Mouse (Mus musculus) CH12.LX (cell line): ENCODE results near the gene Phactr1. TPM values are rescaled to one million over a fixed set of nuclear protein-coding genes. Genes with fewer than 3 reads are reported as not detected.

Experiments used
- DNase-seq: peaks from one replicate; pipeline ENCODE4 v3.0.0-alpha.2; 2013; ENCODE audit errors: extremely low read depth
- H3K27ac ChIP-seq: 2 replicates; pipeline ENCODE4 v1.5.1; 2012; ENCODE audit warnings: low read depth, mild to moderate bottlenecking, control low read depth, moderate library complexity; ENCODE audit not compliant: insufficient read depth
- H3K27me3 ChIP-seq: replicated peaks from 2 replicates; pipeline ENCODE3; 2012; ENCODE audit warnings: inconsistent platforms
- H3K36me3 ChIP-seq, 2 experiments: replicated peaks in 1 of 2; 2 replicates each; pipeline versions ENCODE3 to v1.6.1; 2012; ENCODE audit warnings: inconsistent platforms in 1 of 2, low read length in 1 of 2, mild to moderate bottlenecking in 1 of 2, mixed read lengths in 1 of 2, moderate library complexity in 1 of 2; ENCODE audit not compliant: control insufficient read depth in 1 of 2, insufficient read depth in 1 of 2
- H3K4me1 ChIP-seq, 2 experiments: 2 replicates each; pipeline ENCODE4 v1.6.1; 2012; ENCODE audit warnings: inconsistent platforms in 1 of 2, moderate library complexity in 1 of 2; ENCODE audit not compliant: insufficient read depth in 2 of 2, control insufficient read depth in 1 of 2
- H3K4me2 ChIP-seq: 2 replicates; pipeline ENCODE4 v1.6.1; 2012; ENCODE audit warnings: low read depth, mild to moderate bottlenecking, control low read depth; ENCODE audit not compliant: poor library complexity, insufficient read depth, severe bottlenecking
- H3K4me3 ChIP-seq, 3 experiments: fragments of 150-350 bp in 1 of 3; sonication (generic) in 1 of 3; replicated peaks in 1 of 3; 2 replicates each; pipeline versions ENCODE3 to v1.5.1; 2011 to 2012; ENCODE audit warnings: low read depth in 2 of 3, low read length in 2 of 3, mild to moderate bottlenecking in 2 of 3, moderate library complexity in 2 of 3, control low read depth in 1 of 3, improper control_type of control experiment in 1 of 3, inconsistent platforms in 1 of 3, mixed read lengths in 1 of 3; ENCODE audit not compliant: poor library complexity in 1 of 3
- H3K79me2 ChIP-seq: replicated peaks from 2 replicates; pipeline ENCODE4 v1.6.1; 2012; ENCODE audit warnings: mild to moderate bottlenecking, moderate library complexity; ENCODE audit not compliant: control insufficient read depth, poor library complexity, insufficient read depth, severe bottlenecking; ENCODE audit errors: extremely low read depth
- H3K9ac ChIP-seq: 2 replicates; pipeline ENCODE4 v1.6.1; 2012; ENCODE audit warnings: low read depth, mild to moderate bottlenecking, control low read depth, moderate library complexity; ENCODE audit not compliant: insufficient read depth
- H3K9me3 ChIP-seq: replicated peaks from 2 replicates; pipeline ENCODE3; 2012; ENCODE audit warnings: low read length, inconsistent platforms, mixed read lengths
- BHLHE40 ChIP-seq: IDR thresholded peaks from 2 replicates; pipeline ENCODE4 v1.6.1; 2011; ENCODE audit warnings: mild to moderate bottlenecking, low read depth, low read length, improper control_type of control experiment
- CHD1 ChIP-seq: IDR thresholded peaks from 2 replicates; pipeline ENCODE4 v1.6.1; 2012; ENCODE audit warnings: low read depth, low read length, improper control_type of control experiment, inconsistent platforms
- CHD2 ChIP-seq: IDR thresholded peaks from 2 replicates; pipeline ENCODE4 v1.6.1; 2011; ENCODE audit warnings: low read length, improper control_type of control experiment
- EP300 ChIP-seq: IDR thresholded peaks from 2 replicates; pipeline ENCODE4 v1.6.1; 2011; ENCODE audit warnings: low read length, improper control_type of control experiment
- ETS1 ChIP-seq: conservative IDR thresholded peaks from 2 replicates; pipeline ENCODE4 v1.6.1; 2012; ENCODE audit warnings: low read depth, mild to moderate bottlenecking, inconsistent platforms, low read length, improper control_type of control experiment, moderate library complexity
- GABPA ChIP-seq: IDR thresholded peaks from 2 replicates; pipeline ENCODE4 v1.6.1; 2012; ENCODE audit warnings: low read depth, low read length, improper control_type of control experiment, inconsistent platforms; ENCODE audit not compliant: insufficient replicate concordance
- HCFC1 ChIP-seq: IDR thresholded peaks from 2 replicates; pipeline ENCODE4 v1.6.1; 2012; ENCODE audit warnings: low read depth, mild to moderate bottlenecking, inconsistent platforms, low read length, improper control_type of control experiment
- JUN ChIP-seq: IDR thresholded peaks from 2 replicates; pipeline ENCODE4 v1.6.1; 2011; ENCODE audit warnings: low read depth, mild to moderate bottlenecking, low read length, improper control_type of control experiment, moderate library complexity; ENCODE audit not compliant: insufficient read depth
- JUND ChIP-seq: conservative IDR thresholded peaks from 2 replicates; pipeline ENCODE4 v1.6.1; 2011; ENCODE audit warnings: low read depth, low read length, improper control_type of control experiment
- MAX ChIP-seq: IDR thresholded peaks from 2 replicates; pipeline ENCODE4 v1.6.1; 2011; ENCODE audit warnings: low read length, improper control_type of control experiment
- MAZ ChIP-seq: IDR thresholded peaks from 2 replicates; pipeline ENCODE4 v1.6.1; 2012; ENCODE audit warnings: low read depth, mild to moderate bottlenecking, inconsistent platforms, low read length, improper control_type of control experiment, moderate library complexity
- MXI1 ChIP-seq: IDR thresholded peaks from 2 replicates; pipeline ENCODE4 v1.6.1; 2011; ENCODE audit warnings: mild to moderate bottlenecking, low read depth, low read length, improper control_type of control experiment
- MYC ChIP-seq: IDR thresholded peaks from 2 replicates; pipeline ENCODE4 v1.6.1; 2011; ENCODE audit warnings: low read depth, mild to moderate bottlenecking, improper control_type of control experiment, low read length
- NELFE ChIP-seq: IDR thresholded peaks from 2 replicates; pipeline ENCODE4 v1.6.1; 2011; ENCODE audit warnings: low read depth, low read length, improper control_type of control experiment
- NRF1 ChIP-seq: IDR thresholded peaks from 2 replicates; pipeline ENCODE4 v1.6.1; 2014; ENCODE audit warnings: low read depth, mild to moderate bottlenecking, inconsistent platforms, low read length, improper control_type of control experiment, moderate library complexity
- POLR2A ChIP-seq: IDR thresholded peaks from 2 replicates; pipeline ENCODE4 v1.6.1; 2011; ENCODE audit warnings: low read depth, mild to moderate bottlenecking, improper control_type of control experiment, low read length
- RAD21 ChIP-seq: IDR thresholded peaks from 2 replicates; pipeline ENCODE4 v1.6.1; 2011; ENCODE audit warnings: low read depth, mild to moderate bottlenecking, low read length, improper control_type of control experiment, moderate library complexity
- SIN3A ChIP-seq: IDR thresholded peaks from 2 replicates; pipeline ENCODE4 v1.6.1; 2012; ENCODE audit warnings: low read length, improper control_type of control experiment, inconsistent platforms
- SMC3 ChIP-seq: IDR thresholded peaks from 2 replicates; pipeline ENCODE4 v1.6.1; 2011; ENCODE audit warnings: low read depth, low read length, improper control_type of control experiment
- TBP ChIP-seq: conservative IDR thresholded peaks from 2 replicates; pipeline ENCODE4 v1.6.1; 2011; ENCODE audit warnings: low read depth, low read length, improper control_type of control experiment
- TCF12 ChIP-seq: IDR thresholded peaks from 2 replicates; pipeline ENCODE4 v1.6.1; 2014; ENCODE audit warnings: low read depth, mild to moderate bottlenecking, inconsistent platforms, low read length, improper control_type of control experiment
- USF1 ChIP-seq: IDR thresholded peaks from 2 replicates; pipeline ENCODE4 v1.6.1; 2014; ENCODE audit warnings: low read depth, mild to moderate bottlenecking, inconsistent platforms, low read length, improper control_type of control experiment
- USF2 ChIP-seq: conservative IDR thresholded peaks from 2 replicates; pipeline ENCODE4 v1.6.1; 2011; ENCODE audit warnings: low read depth, low read length, improper control_type of control experiment
- ZC3H11A ChIP-seq: IDR thresholded peaks from 2 replicates; pipeline ENCODE4 v1.6.1; 2012; ENCODE audit warnings: low read depth, mild to moderate bottlenecking, inconsistent platforms, low read length, improper control_type of control experiment
- ZMIZ1 ChIP-seq: IDR thresholded peaks from 2 replicates; pipeline ENCODE4 v1.6.1; 2012; ENCODE audit warnings: low read depth, mild to moderate bottlenecking, inconsistent platforms, low read length, improper control_type of control experiment
- ZNF384 ChIP-seq: IDR thresholded peaks from 2 replicates; pipeline ENCODE4 v1.6.1; 2012; ENCODE audit warnings: low read depth, low read length, improper control_type of control experiment, inconsistent platforms
- dilution Hi-C: fragments of 300-500 bp; cut with MboI; formaldehyde crosslinking; loops from 2 replicates; pipeline ENCODE4 v1.14.3; 2020; ENCODE audit warnings: low sequenced_read_pairs; ENCODE audit not compliant: extremely low pct_unique_long_range_greater_than_20kb, extremely low pct_ligation_motif_present
- in situ Hi-C: fragments of 300-500 bp; cut with MboI; formaldehyde crosslinking; loops from 3 replicates; pipeline ENCODE4 v1.14.3; 2019; ENCODE audit warnings: low sequenced_read_pairs, low pct_ligation_motif_present, low pct_unique_long_range_greater_than_20kb, mixed read lengths
- polyA plus RNA-seq: library from polyadenylated mRNA; unstranded; fragments of >175 nt; gene quantifications from 2 replicates; pipeline ENCODE4 v1.2.1, GENCODE M21; 2012; ENCODE audit warnings: low read depth; ENCODE audit not compliant: insufficient read length
- total RNA-seq, 2 experiments: library from RNA; depleted of rRNA; stranded (reverse); fragments of 300-350 nt in 1 of 2; fragments of >200 nt in 1 of 2; gene quantifications; 2 replicates each; pipeline ENCODE4 v1.2.3; 2012 to 2014

Phactr1 gene
- total and polyA plus RNA-seq, 3 experiments: 2.0 to 6.1 (median 3.1) TPM

DNA sequence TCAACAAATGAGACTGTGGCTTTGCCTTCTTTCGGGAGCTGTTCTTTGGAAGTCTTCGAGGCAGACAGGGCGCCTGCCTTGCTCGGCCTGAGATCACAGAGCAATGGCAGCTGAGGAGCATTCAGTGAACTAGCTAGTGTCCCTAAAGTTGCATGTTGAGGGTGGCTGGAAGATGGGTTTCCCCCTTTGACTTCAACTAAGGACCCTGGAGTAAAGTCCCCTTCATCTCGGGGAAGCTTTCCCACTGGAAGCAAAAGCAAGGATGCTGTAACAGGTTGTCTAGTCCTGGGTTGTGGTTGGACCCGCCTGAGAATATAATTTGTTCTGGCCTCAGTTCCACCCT lies 235.4 kb downstream of the Phactr1 start:
- H3K9ac ChIP-seq: no peak overlapping the region
- DNase-seq: no peak
- H3K27me3 ChIP-seq: no peaks in the 10 kb centered on the region
- dilution Hi-C loops: no loop called here
- H3K4me1 ChIP-seq: peaks cover 0 to 7% of the 10 kb centered on the region in 2 experiments; a peak in 1 of 4 replicates
- in situ Hi-C loops: no loop called here
- H3K4me3 ChIP-seq: no peak overlapping the region
- no peak overlapping the region for H3K27ac ChIP-seq
- H3K9me3 ChIP-seq: no peaks in the 10 kb centered on the region
- no peaks in the 10 kb centered on the region for H3K79me2 ChIP-seq
- TF ChIP-seq ZNF384: no peak
- TF ChIP-seq SMC3: no peak
- no peak for TF ChIP-seq MAZ
- no peak for TF ChIP-seq USF2
- TF ChIP-seq EP300: no peak
- no peak for TF ChIP-seq TBP
- TF ChIP-seq GABPA: no peak
- TF ChIP-seq HCFC1: no peak
- TF ChIP-seq JUN: no peak
- no peak for TF ChIP-seq USF1
- TF ChIP-seq NRF1: no peak
- TF ChIP-seq BHLHE40: no peak
- TF ChIP-seq ZC3H11A: no peak
- no peak for TF ChIP-seq POLR2A
- no peak for TF ChIP-seq TCF12
- TF ChIP-seq, all 38 proteins: peak for 0
- Histone ChIP-seq H3K36me3 (no peaks in the 10 kb centered on the region), H3K4me2 (no peak overlapping the region)

DNA sequence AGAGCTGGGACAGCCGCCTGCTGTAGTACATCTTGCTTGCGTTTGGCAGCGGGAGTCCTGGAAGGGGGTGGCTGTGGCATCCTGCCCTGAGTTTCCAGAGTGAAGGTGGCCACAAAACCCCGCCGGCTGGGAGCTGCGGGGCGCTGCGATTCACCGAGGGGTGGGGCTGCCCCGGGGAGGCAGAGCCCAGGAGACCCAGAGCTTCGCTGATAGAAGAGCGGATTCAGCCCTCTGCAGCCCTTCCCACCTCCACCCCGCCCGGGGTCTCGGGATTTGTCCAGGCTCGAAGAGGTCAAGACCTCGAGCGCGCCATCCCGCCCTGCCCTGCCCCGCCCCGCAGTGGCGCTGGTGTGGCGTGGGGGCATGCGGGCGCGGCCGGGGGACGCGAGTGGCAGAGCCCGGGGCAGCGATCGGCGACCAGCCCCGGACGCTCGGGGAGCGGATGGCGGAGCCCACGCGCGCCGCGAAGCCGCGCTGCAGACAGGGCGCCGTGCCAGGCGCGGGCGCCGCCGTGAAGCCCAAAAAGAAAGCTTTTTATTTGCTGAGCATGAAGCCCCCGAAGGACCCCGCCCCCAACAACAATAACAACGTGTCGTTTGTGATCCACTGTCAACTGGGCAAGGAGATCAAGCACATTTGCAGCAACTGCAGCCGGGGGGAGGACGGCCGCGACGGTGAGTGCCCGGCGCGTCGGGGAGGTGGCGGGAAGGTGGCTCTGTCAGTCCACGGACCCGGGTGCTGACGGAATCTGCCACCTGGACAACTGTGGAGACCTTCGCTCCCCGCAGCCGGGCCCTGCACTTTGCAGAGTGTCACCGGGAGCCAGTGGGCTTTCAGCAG lies 236.0 kb downstream of the Phactr1 start:
- in situ Hi-C loops: no loop called here
- H3K27me3 ChIP-seq: no peaks in the 10 kb centered on the region
- no peak overlapping the region for H3K4me3 ChIP-seq
- H3K9ac ChIP-seq: no peak overlapping the region
- TF ChIP-seq CHD1: no peak
- TF ChIP-seq MYC: no peak
- no peak for TF ChIP-seq ZC3H11A
- no peak for TF ChIP-seq RAD21
- TF ChIP-seq JUND: no peak
- no peak for TF ChIP-seq MXI1
- TF ChIP-seq CHD2: no peak
- TF ChIP-seq TCF12: no peak
- TF ChIP-seq ZMIZ1: no peak
- TF ChIP-seq NELFE: no peak
- TF ChIP-seq ETS1: no peak
- no peak for TF ChIP-seq GABPA
- no peak for TF ChIP-seq MAX
- no peak for TF ChIP-seq SIN3A
- TF ChIP-seq, all 38 proteins: peak for 0
- no peaks in the 10 kb centered on the region for H3K9me3 ChIP-seq
- dilution Hi-C loops: no loop called here
- H3K79me2 ChIP-seq: no peaks in the 10 kb centered on the region
- H3K4me2 ChIP-seq: no peak overlapping the region
- H3K27ac ChIP-seq: no peak overlapping the region
- H3K36me3 ChIP-seq: no peaks in the 10 kb centered on the region
- peaks cover 0 to 7% of the 10 kb centered on the region in 2 experiments; a peak in 1 of 4 replicates for H3K4me1 ChIP-seq
- no peak for DNase-seq
